Mouse (Mus musculus): ENCODE data around the gene Dock6. TPM values are rescaled to one million over a fixed set of nuclear protein-coding genes. Genes with fewer than 3 reads are reported as not detected.
"Not testable (repeated sequence)": the region's sequence is repeated elsewhere in the genome, so short reads cannot be mapped to it uniquely, and the experiment has no call there.

Dock6 gene
- polyA plus RNA-seq, 1 experiment: 47.6 TPM

DNA sequence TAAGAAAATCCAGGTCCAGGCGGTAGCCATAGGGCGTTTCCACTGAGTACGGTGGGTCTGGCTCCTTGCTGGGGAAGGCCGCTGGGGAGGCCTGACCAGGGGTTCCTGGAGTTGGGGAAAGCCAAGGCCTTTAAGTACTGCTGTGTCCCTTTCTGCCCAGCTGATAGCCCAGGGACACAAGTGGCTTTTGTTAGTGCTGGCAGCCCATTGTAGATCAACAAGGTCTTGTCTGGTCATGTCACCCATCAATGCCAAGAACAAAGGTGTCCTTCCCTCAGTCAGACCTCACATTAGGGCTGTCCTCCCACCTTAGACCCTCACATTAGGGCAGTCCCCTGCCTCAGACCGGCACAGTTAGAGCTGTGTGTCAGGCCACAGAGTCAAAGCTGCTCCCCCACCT, 56.9 kb downstream of the Dock6 start:
- DNase-seq (ENCODE audit: low read depth in 1 of 2, low spot score in 2 of 2): no peak
- Histone ChIP-seq H3K27me3 (ENCODE audit: control insufficient read depth, insufficient read depth, low read length) (peaks cover 4% of the 10 kb centered on the region; the same call in 1 of the 2 replicates), H3K4me1 (ENCODE audit: control insufficient read depth, insufficient read depth, insufficient read length) (peaks cover 8% of the 10 kb centered on the region; the same call in 1 of the 2 replicates), H3K36me3 (ENCODE audit: control insufficient read depth, insufficient read depth, low read length) (no peaks in the 10 kb centered on the region), H3K27ac (ENCODE audit: insufficient read depth, low read length) (no peak overlapping the region), H3K4me3 (ENCODE audit: extremely low read depth, insufficient read depth, insufficient read length) (no peak overlapping the region)
- WGBS: 95% methylated on average over 5 of the region's 5 CpGs
- TF ChIP-seq CTCF (IDR thresholded peaks at IDR 0.05; ENCODE audit: extremely low read depth, insufficient read depth, insufficient read length, insufficient replicate concordance) (no peak), POLR2A (IDR thresholded peaks at IDR 0.05; ENCODE audit: low read depth, low read length) (no peak)

DNA sequence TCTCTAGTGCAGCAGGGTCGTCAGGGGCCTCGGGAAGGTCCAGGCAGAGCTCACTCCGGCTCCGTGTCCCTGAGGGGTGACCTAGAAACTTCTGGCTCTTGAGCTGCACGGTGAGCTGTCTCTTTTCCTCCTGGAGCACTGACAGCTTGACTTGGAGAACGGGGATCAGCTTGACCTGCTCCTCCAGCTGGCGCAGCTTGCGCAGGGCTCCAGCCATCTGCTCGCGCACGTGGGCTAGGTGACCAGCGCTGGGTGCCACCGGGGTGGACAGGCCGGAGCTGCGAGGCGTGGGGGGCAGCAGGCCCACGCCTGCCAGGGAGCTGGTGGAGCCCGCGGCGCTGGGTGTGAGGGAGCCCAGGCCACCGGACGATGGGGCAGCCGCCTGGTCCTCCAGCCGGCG, 57.5 kb downstream of the Dock6 start:
- DNase-seq (ENCODE audit: low read depth in 1 of 2, low spot score in 2 of 2): no peak
- Histone ChIP-seq H3K4me3 (ENCODE audit: extremely low read depth, insufficient read depth, insufficient read length) (no peak overlapping the region), H3K27ac (ENCODE audit: insufficient read depth, low read length) (no peak overlapping the region), H3K4me1 (ENCODE audit: control insufficient read depth, insufficient read depth, insufficient read length) (peaks cover 8% of the 10 kb centered on the region; the same call in 1 of the 2 replicates), H3K36me3 (ENCODE audit: control insufficient read depth, insufficient read depth, low read length) (no peaks in the 10 kb centered on the region), H3K27me3 (ENCODE audit: control insufficient read depth, insufficient read depth, low read length) (peaks cover 4% of the 10 kb centered on the region; the same call in 1 of the 2 replicates)
- WGBS: 96% methylated on average over 25 of the region's 25 CpGs
- TF ChIP-seq CTCF (IDR thresholded peaks at IDR 0.05; ENCODE audit: extremely low read depth, insufficient read depth, insufficient read length, insufficient replicate concordance) (no peak), POLR2A (IDR thresholded peaks at IDR 0.05; ENCODE audit: low read depth, low read length) (no peak)

DNA sequence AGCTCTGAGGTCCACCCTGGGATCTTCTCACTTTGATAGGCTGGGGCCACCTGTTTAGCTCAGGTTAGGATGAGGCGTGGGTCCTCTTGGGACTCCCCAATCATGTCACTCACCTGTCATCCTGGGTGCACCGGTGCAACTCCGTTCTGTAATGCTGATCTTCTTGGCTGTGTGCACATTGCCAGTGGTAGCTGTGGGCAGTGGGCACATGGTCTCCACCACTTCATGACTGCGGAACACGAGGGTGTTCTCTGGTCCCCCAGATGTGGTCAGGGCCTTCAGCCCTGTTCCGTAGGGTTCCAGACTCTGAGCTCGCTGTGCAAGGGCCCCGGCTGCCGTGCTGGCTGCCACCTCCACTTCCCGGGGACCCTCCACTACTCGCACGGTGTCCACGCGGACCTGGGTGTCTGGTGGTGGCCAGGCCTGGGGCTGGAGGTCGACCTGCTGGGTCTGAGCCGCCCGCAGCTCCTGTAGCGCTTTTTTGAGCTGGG, 58.0 kb downstream of the Dock6 start:
- no peak for DNase-seq (ENCODE audit: low read depth in 1 of 2, low spot score in 2 of 2)
- Histone ChIP-seq H3K36me3 (ENCODE audit: control insufficient read depth, insufficient read depth, low read length) (no peaks in the 10 kb centered on the region), H3K27me3 (ENCODE audit: control insufficient read depth, insufficient read depth, low read length) (peaks cover 4% of the 10 kb centered on the region; the same call in 1 of the 2 replicates), H3K27ac (ENCODE audit: insufficient read depth, low read length) (no peak overlapping the region), H3K4me1 (ENCODE audit: control insufficient read depth, insufficient read depth, insufficient read length) (peaks cover 8% of the 10 kb centered on the region; the same call in 1 of the 2 replicates), H3K4me3 (ENCODE audit: extremely low read depth, insufficient read depth, insufficient read length) (no peak overlapping the region)
- TF ChIP-seq CTCF (IDR thresholded peaks at IDR 0.05; ENCODE audit: extremely low read depth, insufficient read depth, insufficient read length, insufficient replicate concordance) (no peak), POLR2A (IDR thresholded peaks at IDR 0.05; ENCODE audit: low read depth, low read length) (no peak)
- WGBS: 93% methylated on average over 18 of the region's 18 CpGs

DNA sequence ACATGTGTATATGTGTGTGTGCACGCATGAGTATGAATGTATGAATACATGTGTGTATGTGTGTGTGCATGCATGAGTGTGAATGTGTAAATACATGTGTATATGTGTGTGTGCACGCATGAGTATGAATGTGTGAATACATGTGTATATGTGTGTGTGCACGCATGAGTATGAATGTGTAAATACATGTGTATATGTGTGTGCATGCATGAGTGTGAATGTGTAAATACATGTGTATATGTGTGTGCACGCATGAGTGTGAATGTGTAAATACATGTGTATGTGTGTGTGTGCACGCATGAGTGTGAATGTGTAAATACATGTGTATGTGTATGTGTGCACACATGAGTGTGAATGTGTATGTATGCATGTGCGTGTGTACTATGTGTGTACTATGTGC, 58.9 kb downstream of the Dock6 start:
- H3K27me3 ChIP-seq (ENCODE audit: control insufficient read depth, insufficient read depth, low read length); H3K4me3 ChIP-seq (ENCODE audit: extremely low read depth, insufficient read depth, insufficient read length); H3K36me3 ChIP-seq (ENCODE audit: control insufficient read depth, insufficient read depth, low read length); DNase-seq (ENCODE audit: low read depth in 1 of 2, low spot score in 2 of 2); H3K27ac ChIP-seq (ENCODE audit: insufficient read depth, low read length); H3K4me1 ChIP-seq (ENCODE audit: control insufficient read depth, insufficient read depth, insufficient read length): not testable (repeated sequence)
- 97% methylated on average over 6 of the region's 6 CpGs for WGBS

DNA sequence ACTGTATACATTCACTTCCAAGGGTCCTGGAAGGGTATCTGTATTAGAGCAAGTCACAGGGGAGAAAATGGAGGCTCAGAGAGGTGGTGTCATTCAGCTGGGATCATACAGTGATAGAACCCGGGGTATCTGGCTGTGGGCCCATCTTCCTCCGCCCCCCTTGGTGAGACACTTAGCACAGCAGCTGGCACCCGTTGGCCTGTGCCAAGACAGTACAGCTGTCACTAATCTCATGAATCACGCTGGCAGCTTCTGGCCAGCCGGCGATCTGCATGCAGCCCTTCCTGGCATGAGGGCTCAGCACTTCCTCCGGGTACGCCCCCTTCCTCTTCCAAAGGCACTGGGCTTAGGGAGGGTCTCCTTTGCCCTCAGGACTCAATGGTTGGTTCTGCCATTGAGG, 59.8 kb downstream of the Dock6 start:
- Histone ChIP-seq H3K27ac (ENCODE audit: insufficient read depth, low read length) (no peak overlapping the region), H3K36me3 (ENCODE audit: control insufficient read depth, insufficient read depth, low read length) (no peaks in the 10 kb centered on the region), H3K27me3 (ENCODE audit: control insufficient read depth, insufficient read depth, low read length) (no peaks in the 10 kb centered on the region), H3K4me3 (ENCODE audit: extremely low read depth, insufficient read depth, insufficient read length) (no peak overlapping the region), H3K4me1 (ENCODE audit: control insufficient read depth, insufficient read depth, insufficient read length) (no peaks in the 10 kb centered on the region; the same call in 1 of the 2 replicates)
- TF ChIP-seq CTCF (IDR thresholded peaks at IDR 0.05; ENCODE audit: extremely low read depth, insufficient read depth, insufficient read length, insufficient replicate concordance): no peak
- no peak for TF ChIP-seq POLR2A (IDR thresholded peaks at IDR 0.05; ENCODE audit: low read depth, low read length)
- WGBS: 14% methylated on average over 8 of the region's 8 CpGs
- no peak for DNase-seq (ENCODE audit: low read depth in 1 of 2, low spot score in 2 of 2)

DNA sequence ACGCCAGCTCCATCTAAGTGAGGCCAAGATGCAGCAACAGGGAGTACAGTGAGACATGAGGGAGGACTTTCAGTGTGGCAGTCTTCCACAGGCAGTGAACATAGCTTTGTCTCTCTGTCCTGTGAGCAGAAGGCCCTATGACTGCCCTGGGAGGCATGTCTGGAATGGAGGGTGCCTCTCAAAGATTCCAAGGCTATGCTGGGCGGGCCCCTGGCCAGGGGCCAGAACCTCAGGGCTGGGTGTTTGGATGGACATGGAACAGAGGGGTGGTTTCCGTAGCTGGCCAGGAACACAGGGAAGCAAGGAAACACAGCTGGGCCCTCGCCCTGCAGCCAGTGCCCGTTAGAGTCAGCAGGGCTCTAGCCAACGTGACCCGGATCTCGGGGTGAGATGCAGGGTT, 60.6 kb downstream of the Dock6 start:
- TF ChIP-seq POLR2A (IDR thresholded peaks at IDR 0.05; ENCODE audit: low read depth, low read length): no peak
- no peak for TF ChIP-seq CTCF (IDR thresholded peaks at IDR 0.05; ENCODE audit: extremely low read depth, insufficient read depth, insufficient read length, insufficient replicate concordance)
- no peaks in the 10 kb centered on the region for H3K27me3 ChIP-seq (ENCODE audit: control insufficient read depth, insufficient read depth, low read length)
- no peak overlapping the region for H3K27ac ChIP-seq (ENCODE audit: insufficient read depth, low read length)
- H3K4me3 ChIP-seq (ENCODE audit: extremely low read depth, insufficient read depth, insufficient read length): no peak overlapping the region
- no peak for DNase-seq (ENCODE audit: low read depth in 1 of 2, low spot score in 2 of 2)
- WGBS: 84% methylated on average over 8 of the region's 8 CpGs
- H3K36me3 ChIP-seq (ENCODE audit: control insufficient read depth, insufficient read depth, low read length): no peaks in the 10 kb centered on the region
- no peaks in the 10 kb centered on the region; the same call in 1 of the 2 replicates for H3K4me1 ChIP-seq (ENCODE audit: control insufficient read depth, insufficient read depth, insufficient read length)

DNA sequence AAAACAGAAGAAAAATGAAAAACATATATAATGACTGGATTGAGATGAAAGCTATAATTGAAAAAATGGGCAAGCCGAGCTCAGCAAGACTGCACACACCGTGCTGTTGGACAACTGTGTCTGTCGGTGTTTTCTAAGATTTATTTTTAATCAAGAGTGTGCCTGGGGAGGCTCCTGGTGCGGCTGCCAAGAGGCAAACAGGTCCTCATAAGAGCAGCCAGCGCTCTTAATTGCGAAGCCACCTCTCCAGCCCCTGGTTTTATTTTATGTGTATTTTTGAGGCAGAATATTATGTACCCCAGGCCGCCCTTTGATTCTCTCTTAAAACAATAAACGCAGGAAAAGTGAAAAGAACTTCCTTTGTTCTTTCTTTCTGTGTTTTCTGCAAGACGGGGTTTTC, 64.2 kb downstream of the Dock6 start:
- Histone ChIP-seq H3K4me3 (ENCODE audit: extremely low read depth, insufficient read depth, insufficient read length) (no peak overlapping the region), H3K4me1 (ENCODE audit: control insufficient read depth, insufficient read depth, insufficient read length) (no peaks in the 10 kb centered on the region), H3K27me3 (ENCODE audit: control insufficient read depth, insufficient read depth, low read length) (no peaks in the 10 kb centered on the region), H3K36me3 (ENCODE audit: control insufficient read depth, insufficient read depth, low read length) (no peaks in the 10 kb centered on the region), H3K27ac (ENCODE audit: insufficient read depth, low read length) (no peak overlapping the region)
- DNase-seq (ENCODE audit: low read depth in 1 of 2, low spot score in 2 of 2): no peak
- no peak for TF ChIP-seq CTCF (IDR thresholded peaks at IDR 0.05; ENCODE audit: extremely low read depth, insufficient read depth, insufficient read length, insufficient replicate concordance)
- no peak for TF ChIP-seq POLR2A (IDR thresholded peaks at IDR 0.05; ENCODE audit: low read depth, low read length)
- 88% methylated on average over 9 of the region's 9 CpGs for WGBS
